In genomic region chr1:121275961-121276506, GRCm38 (mm10) we compare ENCODE assay signal across 12 mouse cellular contexts.
"Had no signal": no experiment of that assay in that cellular context is flagged by ENCODE, and none has a peak within 500 bp of the region (broad histone marks: within the 10 kb centered on the region; RNA-seq: fewer than 3 reads in every experiment).

No protein-coding gene starts in this region.

- H3K9ac ChIP-seq: limb, embryonic 12.5 days; limb, embryonic 15.5 days; liver, embryonic 13.5 days had no signal

- H3K4me3 ChIP-seq: limb, embryonic 12.5 days; limb, embryonic 15.5 days; liver, embryonic 13.5 days had no signal

- H3K36me3 ChIP-seq: limb, embryonic 12.5 days; limb, embryonic 15.5 days; liver, embryonic 13.5 days had no signal

- H3K27ac ChIP-seq: limb, embryonic 12.5 days; limb, embryonic 15.5 days; liver, embryonic 13.5 days had no signal

- DNase-seq: kidney, postnatal 14 days; kidney, postnatal 4 days; left cerebral cortex, postnatal 4 days; liver, embryonic 13.5 days; lung, adult 2 months; lung, postnatal 14 days; lung, postnatal 4 days; midbrain, embryonic 14.5 days; thymus, adult 18-20 months; thymus, postnatal 36 days had no signal

- H3K27me3 ChIP-seq: limb, embryonic 12.5 days; limb, embryonic 15.5 days; liver, embryonic 13.5 days had no signal

- H3K4me1 ChIP-seq: limb, embryonic 12.5 days; limb, embryonic 15.5 days; liver, embryonic 13.5 days had no signal
